Mouse (Mus musculus) cerebellum, postnatal 36 days (tissue): Measurements from ENCODE around the gene Ncapg2.
A peak's percentile ranks its signal among the peaks of the same experiment; 100 is the strongest.

Source experiments
- DNase-seq, 2 experiments: peaks; one replicate each; pipeline ENCODE4 v3.0.0; 2021 to 2022; ENCODE audit warnings: mixed read lengths in 2 of 2

The Ncapg2 gene

DNA sequence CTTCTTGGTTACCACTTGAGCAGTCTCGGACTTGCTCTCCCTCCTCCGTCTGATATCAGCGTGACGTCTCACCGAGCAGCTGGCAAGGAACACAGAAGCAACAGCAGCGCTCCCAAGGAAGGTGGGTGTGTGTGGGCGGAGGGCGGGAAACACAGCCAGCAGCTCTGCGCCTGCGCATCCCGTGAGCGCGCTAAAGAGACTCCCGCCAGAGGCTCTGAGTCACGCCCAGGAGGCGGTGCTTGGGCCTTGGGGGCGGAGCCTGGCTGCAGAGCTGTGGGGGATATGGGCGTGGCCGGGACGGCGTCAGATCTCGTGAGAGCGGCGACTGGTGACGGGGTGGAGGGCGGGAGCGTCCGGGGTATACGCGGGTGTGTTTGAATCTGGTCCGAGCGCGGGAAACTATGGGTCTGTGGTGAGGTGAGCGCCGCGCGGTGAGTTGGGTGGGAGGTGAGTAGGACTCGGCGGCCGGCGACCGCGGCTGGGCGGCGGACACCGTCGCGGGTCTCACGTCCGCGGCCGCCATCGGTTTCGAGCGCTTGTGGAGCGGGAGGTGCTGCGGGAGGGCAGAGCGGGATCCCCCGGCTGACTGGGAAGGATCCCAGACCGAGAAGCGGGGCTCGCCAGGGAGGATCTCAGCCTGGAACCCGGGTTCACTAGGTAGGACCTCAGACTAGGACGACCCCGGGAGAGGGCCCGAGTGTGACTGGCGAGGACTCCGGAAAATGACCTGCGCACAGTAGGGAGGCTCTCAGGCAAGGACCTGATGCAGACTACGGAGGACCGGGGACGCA, at the start of gene Ncapg2:
Ncapg2 (plus strand) TSS at position 358 of the 791 bp plus-strand sequence.
- DNase-seq, result peak; percentile 94 to 98

GRCm38 (mm10) chr12:116362091-116362490, 43.1 kb upstream of the Ncapg2 start:
- DNase-seq, result no peak

- no peak for DNase-seq
Observed at GRCm38 (mm10) chr12:116366900-116367299, 38.3 kb upstream of the Ncapg2 start.

GRCm38 (mm10) chr12:116367346-116367745, 37.9 kb upstream of the Ncapg2 start:
- DNase-seq, result no peak

DNA sequence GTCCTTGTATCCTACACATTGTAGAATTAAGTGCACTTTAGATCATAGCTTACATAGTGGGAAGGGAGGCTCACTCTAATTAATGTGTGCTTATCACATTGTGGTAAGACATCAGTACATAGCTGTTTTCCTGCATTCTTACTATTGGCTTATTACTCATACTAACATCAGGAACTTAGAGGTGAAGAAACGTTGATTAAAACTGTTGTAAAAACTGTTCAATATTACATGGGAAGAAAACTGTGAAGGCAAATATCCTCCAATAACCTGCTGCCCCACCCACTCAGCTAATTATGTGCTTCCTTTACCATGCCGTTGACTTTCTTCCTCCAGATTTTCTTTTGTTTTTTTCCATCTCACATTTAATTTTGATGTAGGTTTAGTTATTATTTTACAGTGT, 36.3 kb upstream of the Ncapg2 start:
- DNase-seq, result no peak

- peak; percentile 30 to 43 for DNase-seq
Observed at GRCm38 (mm10) chr12:116383101-116383500, 22.1 kb upstream of the Ncapg2 start.

DNA sequence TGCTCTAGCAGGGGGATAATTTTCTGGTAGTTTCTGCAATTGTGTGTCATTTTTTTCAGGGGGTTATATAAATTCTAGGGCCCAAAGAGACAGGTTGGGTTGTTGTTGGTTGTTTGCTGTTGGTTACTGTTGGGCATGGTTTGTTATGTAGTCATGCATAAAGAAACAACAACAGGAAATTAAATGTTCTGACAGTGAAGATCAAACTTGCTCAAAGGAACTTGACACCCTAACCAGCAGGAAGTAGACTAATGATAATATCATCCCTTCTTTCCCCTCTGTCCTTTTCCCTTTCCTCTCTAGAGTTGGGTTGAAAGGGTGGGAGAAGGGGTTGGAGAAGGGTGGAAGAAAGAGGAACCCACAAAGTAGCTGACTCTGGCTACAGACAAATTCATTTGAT, 21.2 kb upstream of the Ncapg2 start:
- DNase-seq, result no peak

DNA sequence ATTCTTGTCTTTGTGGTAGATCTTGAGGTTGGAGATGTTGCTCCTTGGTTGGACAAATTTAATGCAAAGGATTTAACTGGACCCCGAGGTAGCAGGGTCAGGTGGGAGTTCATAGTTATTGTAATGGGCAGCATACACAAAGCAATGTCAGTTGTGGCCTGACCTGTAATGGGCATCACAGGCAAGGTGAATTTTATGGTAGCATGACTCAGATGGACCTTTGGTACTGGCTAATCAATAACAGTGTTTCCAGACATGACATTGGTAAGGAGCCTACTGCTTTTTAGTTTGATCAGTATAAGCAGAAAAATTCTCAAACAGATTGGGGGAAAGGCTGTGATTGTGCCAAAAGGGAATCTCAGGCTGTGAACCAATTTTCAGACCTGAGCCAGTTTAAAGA, 18.4 kb upstream of the Ncapg2 start:
- no peak for DNase-seq

DNA sequence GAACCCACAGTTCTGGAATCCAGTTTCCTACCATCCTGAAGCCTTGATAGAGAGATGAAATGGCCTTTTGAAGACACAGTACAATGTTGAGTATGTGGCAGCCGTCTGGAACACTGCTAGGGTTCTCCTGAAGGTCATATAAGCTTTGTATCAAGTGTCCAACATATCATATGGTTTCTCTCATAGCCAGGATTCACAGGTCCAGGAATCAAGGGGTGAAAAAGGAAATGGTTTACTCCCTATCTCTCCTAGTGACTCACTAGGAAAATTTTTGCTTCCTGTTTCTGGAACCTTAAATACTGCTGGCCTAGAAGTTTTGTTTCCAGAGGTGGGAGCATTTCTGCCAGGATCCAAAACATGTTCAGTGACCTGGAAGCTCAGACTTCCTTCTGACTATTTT, 15.3 kb upstream of the Ncapg2 start:
- DNase-seq, result no peak

GRCm38 (mm10) chr12:116394327-116394726, 10.9 kb upstream of the Ncapg2 start:
- DNase-seq, result no peak

DNA sequence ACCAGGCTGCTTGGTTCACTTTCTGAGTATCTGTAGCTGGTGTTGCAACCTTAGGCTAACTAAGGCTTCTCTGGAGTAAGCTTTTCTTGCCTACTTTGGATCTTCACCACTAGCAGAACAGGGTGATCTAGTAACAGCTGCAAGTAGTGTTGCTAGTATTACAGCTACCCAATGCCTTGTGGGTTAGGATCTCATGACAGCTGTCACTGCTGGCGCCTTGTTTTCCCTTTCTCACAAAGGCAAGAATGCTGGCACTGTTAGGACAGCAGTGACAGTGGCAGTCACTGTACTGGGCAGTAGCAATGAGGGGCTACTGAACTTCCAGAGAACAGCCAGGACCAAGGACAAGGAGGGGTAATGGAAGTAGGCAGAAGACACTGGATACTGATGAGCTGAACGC, 9.9 kb upstream of the Ncapg2 start:
- no peak for DNase-seq

DNA sequence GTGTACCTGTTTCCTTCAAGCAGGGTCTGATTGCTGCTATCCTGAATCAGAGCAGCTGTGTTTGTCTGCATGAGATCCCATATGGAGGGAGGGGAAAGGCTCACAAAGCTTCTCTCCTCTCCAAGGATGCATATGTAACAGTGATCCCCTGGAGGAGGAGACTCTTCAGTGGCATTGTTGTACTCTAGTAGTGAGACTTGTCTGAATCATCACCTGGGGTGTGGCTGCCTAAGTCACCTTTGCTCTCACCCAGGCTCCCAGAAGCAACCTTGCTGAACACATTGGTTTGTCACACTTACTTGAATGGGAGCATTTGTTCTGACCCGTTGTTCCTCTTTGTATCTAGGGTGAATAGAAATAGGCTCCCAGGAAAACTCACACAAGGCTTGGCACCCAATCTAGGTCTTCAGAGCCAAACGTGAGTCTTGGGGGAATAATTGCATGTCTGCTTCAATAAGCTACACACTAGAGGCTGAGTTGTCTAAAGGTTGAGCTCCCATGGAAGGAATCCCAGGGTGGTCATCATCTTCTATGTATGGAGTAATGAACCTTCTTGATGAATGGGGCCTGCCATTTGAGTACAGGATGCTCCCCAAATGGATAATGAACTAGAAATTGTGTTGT, 9.0 kb upstream of the Ncapg2 start:
- no peak for DNase-seq

- DNase-seq, result peak; percentile 16 to 23
Observed at GRCm38 (mm10) chr12:116404012-116404679, 1.1 kb upstream of the Ncapg2 start.

DNA sequence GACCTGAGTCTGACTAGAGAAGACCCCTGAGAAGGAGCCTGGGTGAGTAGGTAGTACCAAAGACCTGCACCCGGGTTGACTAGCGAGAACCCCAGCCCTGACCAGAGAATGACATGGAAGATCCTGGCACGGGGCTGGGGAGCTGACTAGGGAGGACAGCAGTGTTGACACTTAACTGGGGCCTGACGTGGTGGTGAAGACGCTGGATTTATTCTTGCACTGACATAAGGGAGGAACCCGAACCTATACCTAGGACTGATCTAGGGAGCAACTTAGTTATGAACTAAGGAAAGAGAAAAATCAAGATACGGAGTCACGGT, 594 bp downstream of the Ncapg2 start:
- no peak for DNase-seq

GRCm38 (mm10) chr12:116407883-116408282, 2.7 kb downstream of the Ncapg2 start:
- no peak for DNase-seq

GRCm38 (mm10) chr12:116414941-116415340, 9.7 kb downstream of the Ncapg2 start:
- no peak for DNase-seq

DNA sequence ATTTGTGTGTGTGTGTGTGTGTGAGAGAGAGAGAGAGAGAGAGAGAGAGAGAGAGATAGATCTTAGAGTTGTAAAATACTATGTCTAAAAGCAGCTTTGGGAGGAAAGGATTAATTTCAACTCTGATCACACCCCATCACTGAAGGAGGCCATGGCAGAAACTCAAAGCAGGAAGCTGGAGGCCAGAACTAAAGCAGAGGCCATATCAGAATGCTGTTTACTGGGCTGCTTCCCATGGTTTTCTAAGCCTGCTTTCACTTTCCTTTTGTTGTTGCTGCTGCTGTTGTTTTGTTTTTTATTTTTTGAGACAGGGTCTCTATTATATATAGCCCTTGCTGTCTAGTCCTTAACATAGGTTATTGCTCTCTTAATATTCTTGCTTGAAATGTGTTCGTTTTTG, 11.3 kb downstream of the Ncapg2 start:
- DNase-seq, result no peak

DNA sequence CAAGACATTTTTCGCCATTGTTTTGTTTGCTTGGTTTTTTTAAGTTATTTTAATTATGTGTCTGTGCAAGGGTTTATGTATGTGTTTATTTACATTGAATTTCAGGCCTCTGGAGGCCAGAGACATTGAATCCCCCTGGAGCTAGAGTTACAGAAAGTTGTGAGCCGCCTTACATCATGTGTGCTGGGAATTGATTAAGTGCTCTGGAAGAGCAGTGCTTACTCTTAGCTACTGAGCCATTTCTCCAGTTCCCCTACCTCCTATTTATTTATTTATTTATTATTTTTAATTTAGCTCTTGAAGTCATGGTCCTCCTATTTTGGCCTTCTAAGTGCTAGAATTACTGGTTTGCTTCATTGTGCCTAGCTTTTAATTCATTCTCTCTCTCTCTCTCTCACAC, 16.5 kb downstream of the Ncapg2 start:
- DNase-seq, result no peak

DNA sequence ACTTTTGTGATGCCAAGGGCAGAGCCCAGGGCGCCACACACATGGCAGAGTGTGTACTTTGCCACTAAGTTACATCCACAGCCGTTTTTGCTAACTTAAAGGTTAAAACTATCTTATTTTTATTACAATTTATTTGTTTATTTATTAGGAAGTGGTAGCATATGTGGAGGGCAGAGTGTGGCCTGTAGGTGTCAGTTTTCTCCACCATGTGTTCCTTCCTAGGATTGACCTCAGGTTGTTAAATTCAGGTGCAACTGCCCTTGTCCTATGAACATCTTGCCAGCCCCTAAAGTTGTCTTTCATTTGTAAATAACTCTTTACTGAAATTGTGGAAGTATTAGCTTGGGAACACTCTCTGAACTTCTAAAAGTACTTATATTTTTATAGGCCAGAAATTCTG, 20.2 kb downstream of the Ncapg2 start:
- no peak for DNase-seq

- DNase-seq, result no peak
Observed at GRCm38 (mm10) chr12:116433742-116434141, 28.5 kb downstream of the Ncapg2 start.

DNA sequence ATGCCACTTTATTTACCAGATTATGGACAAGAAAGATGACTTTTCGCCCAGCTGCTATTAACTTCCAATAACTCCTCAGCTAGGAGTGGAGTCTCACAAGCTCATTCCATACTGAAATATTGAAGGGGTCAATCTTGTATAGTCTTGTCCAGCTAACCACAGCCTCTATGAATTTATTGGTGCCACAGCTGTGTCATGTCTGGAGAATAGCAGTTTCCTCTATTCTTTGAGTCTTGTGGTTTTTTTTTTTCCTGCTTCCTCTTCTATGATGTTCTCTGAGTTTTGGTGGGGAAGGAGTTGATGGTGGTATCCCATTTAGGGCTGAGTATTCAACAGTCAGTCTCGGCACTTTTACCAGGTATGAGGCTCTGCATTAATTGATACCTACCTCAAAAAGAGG, 30.0 kb downstream of the Ncapg2 start:
- DNase-seq, result no peak

- DNase-seq, result no peak
Observed at GRCm38 (mm10) chr12:116436125-116436524, 30.9 kb downstream of the Ncapg2 start.

DNA sequence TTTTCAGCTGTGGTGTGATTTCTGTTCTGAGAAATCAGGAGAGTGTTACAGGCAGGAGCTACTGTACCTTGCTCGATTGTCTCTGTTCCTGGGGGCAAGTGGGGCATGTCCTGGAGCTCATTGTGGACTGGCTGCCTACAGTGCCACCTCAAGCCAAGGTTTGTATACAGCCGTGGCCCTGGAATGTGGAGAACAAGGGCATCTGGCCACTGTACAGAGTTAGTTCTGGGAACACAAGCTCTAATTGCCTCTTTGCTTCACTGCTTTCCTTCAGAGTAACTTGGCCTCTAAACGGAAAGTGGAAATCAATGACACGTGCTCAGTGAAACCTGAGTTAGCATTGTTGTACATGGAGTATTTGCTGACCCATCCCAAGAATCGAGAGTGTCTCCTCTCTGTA, 33.4 kb downstream of the Ncapg2 start:
- DNase-seq, result no peak

DNA sequence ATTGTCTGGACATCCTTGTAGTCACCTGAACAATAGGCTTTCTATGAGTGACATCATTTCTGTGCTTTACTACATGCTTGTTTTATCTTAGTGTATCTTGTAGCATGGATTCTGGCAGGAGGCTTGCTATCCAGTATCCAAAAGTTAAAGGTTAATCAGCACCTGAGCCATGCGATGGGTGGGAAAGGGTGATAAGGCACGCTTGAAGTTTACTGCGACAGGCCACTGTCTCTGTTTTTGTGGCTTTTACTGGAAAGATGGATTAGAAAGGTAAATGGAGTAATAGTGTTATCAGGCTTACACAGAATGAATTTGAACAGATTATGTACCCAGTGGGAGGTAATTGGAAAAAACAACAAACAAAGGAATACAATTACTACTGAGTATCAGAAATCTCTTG, 37.0 kb downstream of the Ncapg2 start:
- no peak for DNase-seq
